Mouse (Mus musculus) intestine, embryonic 16.5 days (tissue): ENCODE data around the gene Nsl1. TPM values are rescaled to one million over a fixed set of nuclear protein-coding genes. Genes with fewer than 3 reads are reported as not detected.

Experiments used
- ATAC-seq: fragments of 200-750 bp; cut with Nextera tagmentation; 2 replicates; pipeline ENCODE4 v1.8.0; 2017; ENCODE audit warnings: moderate TSS enrichment, moderate library complexity
- H3K27ac ChIP-seq: fragments of 300-500 bp; sonication (generic); 2 replicates; pipeline ENCODE4 v1.5.1; 2014; ENCODE audit warnings: mild to moderate bottlenecking, low read length
- H3K27me3 ChIP-seq: fragments of 300-500 bp; sonication (generic); replicated peaks from 2 replicates; pipeline ENCODE4 v1.6.1; 2014; ENCODE audit warnings: low read length, control low read depth, mixed read lengths; ENCODE audit not compliant: control insufficient read depth, insufficient read depth
- H3K36me3 ChIP-seq: fragments of 300-500 bp; sonication (generic); 2 replicates; pipeline ENCODE4 v1.6.1; 2014; ENCODE audit warnings: low read length, control low read depth; ENCODE audit not compliant: control insufficient read depth, insufficient read depth
- H3K4me1 ChIP-seq: fragments of 300-500 bp; sonication (generic); 2 replicates; pipeline ENCODE4 v1.6.1; 2014; ENCODE audit warnings: low read length, control low read depth, mixed read lengths; ENCODE audit not compliant: control insufficient read depth, insufficient read depth
- H3K4me2 ChIP-seq: fragments of 300-500 bp; sonication (generic); 2 replicates; pipeline ENCODE4 v1.6.1; 2014; ENCODE audit warnings: low read depth, low read length, control low read depth
- H3K4me3 ChIP-seq: fragments of 300-500 bp; sonication (generic); 2 replicates; pipeline ENCODE4 v1.5.1; 2014; ENCODE audit warnings: mild to moderate bottlenecking, low read length
- H3K9ac ChIP-seq: fragments of 300-500 bp; sonication (generic); 2 replicates; pipeline ENCODE4 v1.6.1; 2014; ENCODE audit warnings: low read depth, low read length
- H3K9me3 ChIP-seq: fragments of 300-500 bp; sonication (generic); 2 replicates; pipeline ENCODE4 v1.6.1; 2016; ENCODE audit warnings: low read length, control low read depth; ENCODE audit not compliant: control insufficient read depth
- WGBS: fragments of 180-500 bp; shearing (Covaris S2); extraction: QIAGEN DNeasy Blood & Tissue Kit; methylation state at CpG from one replicate; pipeline ENCODE4 v1.1.7; 2014; 5-methylcytosine and 5-hydroxymethylcytosine counted together
- polyA plus RNA-seq: library from polyadenylated mRNA; unstranded; fragments of >200 nt; fragmentation: Nextera tagmentation; extraction: Ambion mirVana; gene quantifications from 2 replicates; pipeline ENCODE4 v1.2.1, GENCODE M21; 2015

The Nsl1 gene
- polyA plus RNA-seq, 1 experiment from 2014 or later = 16.2 TPM

GRCm38 (mm10) chr1:191065188-191065587, 2.4 kb downstream of the Nsl1 start:
- H3K4me2 ChIP-seq = no peak overlapping the region
- H3K27me3 ChIP-seq = no peaks in the 10 kb centered on the region
- no peak overlapping the region for H3K4me3 ChIP-seq
- H3K9ac ChIP-seq = no peak overlapping the region
- no peaks in the 10 kb centered on the region for H3K36me3 ChIP-seq
- peaks cover 13% of the 10 kb centered on the region for H3K4me1 ChIP-seq
- 72% methylated on average over 4 of the region's 4 CpGs for WGBS
- no peaks in the 10 kb centered on the region for H3K9me3 ChIP-seq
- no peak overlapping the region for H3K27ac ChIP-seq
- ATAC-seq = no peak

DNA sequence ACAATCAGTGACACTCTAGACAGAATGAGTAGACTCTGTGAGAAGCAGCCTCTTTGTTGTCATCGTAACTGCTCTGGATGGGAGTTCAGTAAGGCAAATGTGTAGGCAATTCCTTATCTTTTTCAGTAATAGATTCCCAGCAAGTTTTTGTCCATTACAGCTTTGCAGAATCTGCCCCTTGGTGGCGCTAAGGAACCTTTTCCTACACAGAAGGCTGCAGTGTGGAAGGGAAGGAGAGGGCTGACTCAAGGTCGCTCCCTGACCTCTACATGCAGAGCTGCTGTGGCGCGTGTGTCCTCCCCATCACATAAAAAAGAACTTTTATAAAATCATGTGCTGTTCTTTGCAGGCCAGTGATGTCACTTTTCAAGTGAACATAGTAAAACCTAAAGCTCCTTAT, 5.6 kb downstream of the Nsl1 start:
- H3K9ac ChIP-seq = no peak overlapping the region
- ATAC-seq = no peak
- WGBS = 78% methylated on average over 5 of the region's 5 CpGs
- H3K27me3 ChIP-seq = no peaks in the 10 kb centered on the region
- H3K4me2 ChIP-seq = no peak overlapping the region
- no peak overlapping the region for H3K27ac ChIP-seq
- H3K9me3 ChIP-seq = no peaks in the 10 kb centered on the region
- peaks cover 17% of the 10 kb centered on the region for H3K4me1 ChIP-seq
- no peaks in the 10 kb centered on the region for H3K36me3 ChIP-seq
- no peak overlapping the region for H3K4me3 ChIP-seq

- H3K9ac ChIP-seq = no peak overlapping the region
- WGBS = 86% methylated on average over 4 of the region's 4 CpGs
- H3K9me3 ChIP-seq = no peaks in the 10 kb centered on the region
- H3K4me3 ChIP-seq = no peak overlapping the region
- no peaks in the 10 kb centered on the region for H3K36me3 ChIP-seq
- no peak for ATAC-seq
- H3K27me3 ChIP-seq = no peaks in the 10 kb centered on the region
- peaks cover 7% of the 10 kb centered on the region; the same call in 1 of the 2 replicates for H3K4me1 ChIP-seq
- no peak overlapping the region for H3K4me2 ChIP-seq
- peak overlapping the region; percentile 68 for H3K27ac ChIP-seq
Measured at GRCm38 (mm10) chr1:191070259-191070658, 7.4 kb downstream of the Nsl1 start.

DNA sequence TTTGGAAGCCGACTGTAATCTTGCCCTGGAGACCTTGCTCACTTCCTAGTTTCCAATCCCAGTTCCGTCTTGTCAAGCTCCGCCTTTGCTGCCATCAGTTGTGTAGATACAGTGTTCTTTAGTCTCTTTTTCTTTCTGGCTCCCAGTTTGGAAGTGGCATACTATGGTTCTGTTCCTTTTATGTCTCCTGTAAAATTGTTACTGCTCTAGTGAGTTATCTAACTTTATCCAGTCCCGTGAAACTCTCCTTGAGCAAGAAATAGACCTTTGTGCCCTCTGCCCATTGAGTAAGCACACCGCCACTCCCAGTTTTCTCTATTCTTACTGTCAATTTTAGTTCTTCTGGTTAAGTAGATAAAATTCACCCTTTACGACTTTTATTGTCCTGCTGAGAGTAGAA, 8.8 kb downstream of the Nsl1 start:
- peak overlapping the region; percentile 0; the same call in 1 of the 2 replicates for H3K4me2 ChIP-seq
- WGBS = 65% methylated on average over 6 of the region's 6 CpGs
- H3K36me3 ChIP-seq = no peaks in the 10 kb centered on the region
- no peak overlapping the region for H3K4me3 ChIP-seq
- ATAC-seq = peak; percentile 68
- H3K27ac ChIP-seq = peak overlapping the region; percentile 85
- peaks cover 7% of the 10 kb centered on the region; the same call in 1 of the 2 replicates for H3K4me1 ChIP-seq
- H3K27me3 ChIP-seq = no peaks in the 10 kb centered on the region
- H3K9ac ChIP-seq = no peak overlapping the region
- no peaks in the 10 kb centered on the region for H3K9me3 ChIP-seq

- no peak overlapping the region for H3K4me2 ChIP-seq
- WGBS = 72% methylated on average over 16 of the region's 16 CpGs
- no peaks in the 10 kb centered on the region for H3K27me3 ChIP-seq
- H3K4me3 ChIP-seq = no peak overlapping the region
- peak overlapping the region; percentile 85 for H3K27ac ChIP-seq
- ATAC-seq = peak; percentile 85
- no peaks in the 10 kb centered on the region; the same call in 1 of the 2 replicates for H3K36me3 ChIP-seq
- peaks cover 7% of the 10 kb centered on the region; the same call in 1 of the 2 replicates for H3K4me1 ChIP-seq
- no peaks in the 10 kb centered on the region for H3K9me3 ChIP-seq
- H3K9ac ChIP-seq = no peak overlapping the region
Measured at GRCm38 (mm10) chr1:191072329-191072913, 9.6 kb downstream of the Nsl1 start.

DNA sequence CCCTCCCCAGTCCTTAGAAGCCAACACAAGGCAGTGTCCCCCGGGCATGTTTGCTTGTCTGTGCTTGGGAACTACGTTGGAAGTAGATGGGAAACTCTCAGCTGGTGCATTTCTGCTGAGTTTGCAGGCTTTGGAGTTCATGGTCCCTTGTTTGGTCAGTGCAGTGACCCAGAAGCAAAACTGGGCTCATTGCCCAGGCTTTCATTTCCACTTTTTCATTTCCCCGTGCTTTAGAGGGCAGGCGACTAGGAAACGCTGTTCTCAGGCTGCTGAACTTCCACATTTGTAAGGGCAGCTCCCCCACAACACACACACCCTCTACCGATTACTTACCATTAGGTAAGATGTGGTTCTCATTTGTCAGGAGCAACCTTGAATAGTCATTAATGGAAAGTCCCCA, 10.2 kb downstream of the Nsl1 start:
- Histone ChIP-seq H3K9me3 (no peaks in the 10 kb centered on the region), H3K36me3 (no peaks in the 10 kb centered on the region; the same call in 1 of the 2 replicates), H3K9ac (no peak overlapping the region), H3K27ac (peak overlapping the region; percentile 85), H3K27me3 (no peaks in the 10 kb centered on the region), H3K4me2 (no peak overlapping the region), H3K4me3 (no peak overlapping the region), H3K4me1 (peaks cover 7% of the 10 kb centered on the region; the same call in 1 of the 2 replicates)
- 69% methylated on average over 6 of the region's 6 CpGs for WGBS
- peak; percentile 7; the same call in 1 of the 2 replicates for ATAC-seq

DNA sequence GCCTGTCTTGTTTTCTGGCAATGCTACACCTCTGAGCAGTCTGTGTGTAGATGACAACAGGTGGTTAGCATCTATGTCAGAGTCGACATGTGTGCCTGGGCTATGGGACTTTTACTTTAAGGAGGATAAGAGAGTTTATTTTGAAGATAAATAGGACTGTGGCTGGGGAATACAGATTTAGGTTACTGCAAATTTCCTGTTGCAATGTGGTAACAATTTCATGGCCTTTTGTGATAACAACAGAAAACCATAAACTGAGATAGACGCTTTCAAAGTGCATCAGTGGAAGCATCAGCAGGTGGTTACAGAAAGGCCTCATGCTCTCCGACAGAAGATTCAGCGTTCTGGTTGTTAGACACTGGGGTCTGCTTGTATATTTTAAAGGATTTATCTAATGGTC, 10.7 kb downstream of the Nsl1 start:
- Histone ChIP-seq H3K9ac (no peak overlapping the region), H3K27ac (peak overlapping the region; percentile 85; the same call in 1 of the 2 replicates), H3K4me3 (no peak overlapping the region), H3K9me3 (no peaks in the 10 kb centered on the region), H3K4me2 (no peak overlapping the region), H3K36me3 (no peaks in the 10 kb centered on the region; the same call in 1 of the 2 replicates), H3K4me1 (peaks cover 7% of the 10 kb centered on the region; the same call in 1 of the 2 replicates), H3K27me3 (no peaks in the 10 kb centered on the region)
- 76% methylated on average over 4 of the region's 4 CpGs for WGBS
- ATAC-seq = no peak

GRCm38 (mm10) chr1:191075199-191075883, 12.5 kb downstream of the Nsl1 start:
- 48% methylated on average over 10 of the region's 10 CpGs for WGBS
- H3K9ac ChIP-seq = no peak overlapping the region
- H3K36me3 ChIP-seq = no peaks in the 10 kb centered on the region; the same call in 1 of the 2 replicates

GRCm38 (mm10) chr1:191083230-191083629, 20.4 kb downstream of the Nsl1 start:
- Histone ChIP-seq H3K9ac (no peak overlapping the region), H3K4me2 (no peak overlapping the region), H3K27ac (no peak overlapping the region), H3K9me3 (no peaks in the 10 kb centered on the region), H3K4me1 (peaks cover 2% of the 10 kb centered on the region; the same call in 1 of the 2 replicates), H3K4me3 (no peak overlapping the region), H3K27me3 (no peaks in the 10 kb centered on the region), H3K36me3 (peaks cover 6% of the 10 kb centered on the region; the same call in 1 of the 2 replicates)
- ATAC-seq = no peak; the same call in 1 of the 2 replicates
- WGBS = 74% methylated on average over 8 of the region's 8 CpGs

More at GRCm38 (mm10) chr1:191075199-191075883, 12.5 kb downstream of the Nsl1 start:
- Histone ChIP-seq H3K4me2 (no peak overlapping the region), H3K4me3 (no peak overlapping the region), H3K9me3 (no peaks in the 10 kb centered on the region), H3K27ac (peak overlapping the region; percentile 9), H3K27me3 (no peaks in the 10 kb centered on the region), H3K4me1 (peaks cover 4% of the 10 kb centered on the region; the same call in 1 of the 2 replicates)
- no peak for ATAC-seq
